Mouse (Mus musculus): ENCODE measurements around the gene Tmem135. TPM values are rescaled to one million over a fixed set of nuclear protein-coding genes. Genes with fewer than 3 reads are reported as not detected.
A peak's percentile ranks its signal among the peaks of the same experiment; 100 is the strongest.

Gene Tmem135
- polyA plus RNA-seq, 1 experiment: 53.6 TPM

DNA sequence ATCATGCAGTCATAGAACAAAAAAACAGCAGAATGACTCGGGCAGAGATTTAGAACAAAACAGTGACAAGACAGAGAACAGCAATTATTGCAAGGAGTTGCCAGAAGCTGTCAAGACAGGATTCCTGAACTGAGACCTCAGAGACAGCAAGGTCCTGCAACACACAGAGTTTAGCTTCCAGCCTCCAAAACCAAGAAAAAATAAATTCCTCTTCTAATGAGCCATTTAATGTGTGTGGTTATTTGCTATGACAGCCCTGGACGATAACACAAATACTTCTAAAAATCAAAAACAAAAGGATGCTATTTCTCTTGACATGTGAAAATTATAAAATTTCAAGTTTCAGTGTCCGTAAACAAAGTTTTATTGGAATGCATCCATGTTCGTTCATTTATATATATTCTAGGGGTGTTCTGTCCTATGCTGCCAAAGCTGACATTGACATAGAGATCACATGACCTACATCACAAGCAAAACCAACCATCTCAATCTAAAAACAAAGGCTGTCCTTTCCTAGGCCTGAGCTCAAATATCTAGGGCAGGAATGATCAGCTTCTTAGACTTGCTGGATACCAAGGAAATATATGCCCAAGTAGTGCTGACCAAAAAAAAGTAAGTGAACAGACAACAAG, 146.0 kb downstream of the Tmem135 start:
- TF ChIP-seq CTCF (conservative IDR thresholded peaks at IDR 0.05; ENCODE audit: insufficient read depth, insufficient read length, low read depth, low read length) (no peak), POLR2A (IDR thresholded peaks at IDR 0.05; ENCODE audit: low read depth, low read length) (no peak)
- no peaks in the 10 kb centered on the region for H3K4me1 ChIP-seq (ENCODE audit: control insufficient read depth, insufficient read depth, low read length)
- no peak overlapping the region for H3K27ac ChIP-seq (ENCODE audit: insufficient read depth, low read depth, low read length)
- no peak overlapping the region for H3K4me3 ChIP-seq (ENCODE audit: insufficient read depth, low read depth, low read length)
- no peaks in the 10 kb centered on the region for H3K27me3 ChIP-seq (replicated peaks; ENCODE audit: control insufficient read depth, insufficient read depth, low read length)
- 58% methylated on average over 4 of the region's 4 CpGs for WGBS
- no peaks in the 10 kb centered on the region for H3K36me3 ChIP-seq (ENCODE audit: control insufficient read depth, insufficient read depth, low read length)
- DNase-seq: no peak

DNA sequence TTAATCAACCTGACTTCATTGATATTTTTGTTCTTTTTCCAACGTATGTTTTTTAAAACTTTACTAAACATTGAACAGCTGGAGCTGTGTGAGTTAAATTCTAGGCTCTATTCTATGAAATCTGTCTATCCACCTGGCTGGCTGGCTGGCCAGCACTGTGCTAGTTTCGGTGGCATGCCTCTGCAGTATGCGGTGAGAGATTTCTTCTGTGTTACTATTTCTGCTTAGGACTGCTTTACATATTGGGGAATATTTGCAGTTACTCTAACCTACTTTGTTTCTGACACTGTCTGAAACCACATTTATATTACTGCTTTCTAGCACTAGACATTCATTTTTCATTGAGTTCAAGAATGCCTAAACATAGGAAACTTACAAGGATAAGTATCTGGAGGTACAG, 150.2 kb downstream of the Tmem135 start:
- Histone ChIP-seq H3K27me3 (replicated peaks; ENCODE audit: control insufficient read depth, insufficient read depth, low read length) (no peaks in the 10 kb centered on the region), H3K4me1 (ENCODE audit: control insufficient read depth, insufficient read depth, low read length) (no peaks in the 10 kb centered on the region), H3K27ac (ENCODE audit: insufficient read depth, low read depth, low read length) (no peak overlapping the region), H3K36me3 (ENCODE audit: control insufficient read depth, insufficient read depth, low read length) (no peaks in the 10 kb centered on the region), H3K4me3 (ENCODE audit: insufficient read depth, low read depth, low read length) (no peak overlapping the region)
- TF ChIP-seq CTCF (conservative IDR thresholded peaks at IDR 0.05; ENCODE audit: insufficient read depth, insufficient read length, low read depth, low read length): no peak
- TF ChIP-seq POLR2A (IDR thresholded peaks at IDR 0.05; ENCODE audit: low read depth, low read length): no peak
- no peak for DNase-seq
- 75% methylated on average over 3 of the region's 3 CpGs for WGBS

- TF ChIP-seq POLR2A (IDR thresholded peaks at IDR 0.05; ENCODE audit: low read depth, low read length) (no peak), CTCF (conservative IDR thresholded peaks at IDR 0.05; ENCODE audit: insufficient read depth, insufficient read length, low read depth, low read length) (no peak)
These were observed 150.7 kb downstream of the Tmem135 start for GRCm38 (mm10) chr7:89253317-89253716.

DNA sequence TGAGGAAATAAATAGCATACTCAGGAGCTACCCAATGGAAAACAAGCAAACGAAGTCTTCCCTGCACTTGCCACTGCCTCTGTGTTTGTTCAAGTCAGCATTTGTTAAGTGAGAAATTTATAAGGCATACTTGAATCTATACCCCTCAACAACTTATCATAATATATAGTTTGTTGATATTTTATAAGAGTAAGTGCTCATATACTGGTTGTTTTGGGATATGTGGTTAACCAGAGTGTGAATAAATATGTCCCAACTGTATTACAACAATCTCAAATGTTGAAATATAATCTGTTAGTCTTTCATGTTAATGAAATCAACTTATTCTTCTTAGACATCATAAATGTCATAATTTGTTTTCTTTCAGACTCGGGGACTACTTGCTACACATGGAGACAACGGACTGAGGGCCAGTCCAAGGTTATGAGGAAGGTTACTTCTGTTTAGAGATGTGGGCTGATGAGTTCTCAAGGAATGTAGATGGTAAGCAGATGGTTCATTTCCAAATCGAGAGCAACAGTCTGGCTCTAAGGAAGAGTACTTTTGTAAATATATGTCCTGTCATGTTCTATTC, 152.1 kb downstream of the Tmem135 start:
- Histone ChIP-seq H3K4me1 (ENCODE audit: control insufficient read depth, insufficient read depth, low read length) (no peaks in the 10 kb centered on the region; the same call in 1 of the 2 replicates), H3K27ac (ENCODE audit: insufficient read depth, low read depth, low read length) (no peak overlapping the region), H3K27me3 (replicated peaks; ENCODE audit: control insufficient read depth, insufficient read depth, low read length) (no peaks in the 10 kb centered on the region), H3K4me3 (ENCODE audit: insufficient read depth, low read depth, low read length) (no peak overlapping the region), H3K36me3 (ENCODE audit: control insufficient read depth, insufficient read depth, low read length) (no peaks in the 10 kb centered on the region)
- WGBS: 68% methylated on average over 4 of the region's 4 CpGs
- TF ChIP-seq CTCF (conservative IDR thresholded peaks at IDR 0.05; ENCODE audit: insufficient read depth, insufficient read length, low read depth, low read length): no peak
- DNase-seq: no peak

More at GRCm38 (mm10) chr7:89253317-89253716, 150.7 kb downstream of the Tmem135 start:
- Histone ChIP-seq H3K27ac (ENCODE audit: insufficient read depth, low read depth, low read length) (no peak overlapping the region), H3K4me3 (ENCODE audit: insufficient read depth, low read depth, low read length) (no peak overlapping the region), H3K4me1 (ENCODE audit: control insufficient read depth, insufficient read depth, low read length) (no peaks in the 10 kb centered on the region; the same call in 1 of the 2 replicates), H3K27me3 (replicated peaks; ENCODE audit: control insufficient read depth, insufficient read depth, low read length) (no peaks in the 10 kb centered on the region), H3K36me3 (ENCODE audit: control insufficient read depth, insufficient read depth, low read length) (no peaks in the 10 kb centered on the region)
- no peak for DNase-seq
- 74% methylated on average over 2 of the region's 2 CpGs for WGBS

DNA sequence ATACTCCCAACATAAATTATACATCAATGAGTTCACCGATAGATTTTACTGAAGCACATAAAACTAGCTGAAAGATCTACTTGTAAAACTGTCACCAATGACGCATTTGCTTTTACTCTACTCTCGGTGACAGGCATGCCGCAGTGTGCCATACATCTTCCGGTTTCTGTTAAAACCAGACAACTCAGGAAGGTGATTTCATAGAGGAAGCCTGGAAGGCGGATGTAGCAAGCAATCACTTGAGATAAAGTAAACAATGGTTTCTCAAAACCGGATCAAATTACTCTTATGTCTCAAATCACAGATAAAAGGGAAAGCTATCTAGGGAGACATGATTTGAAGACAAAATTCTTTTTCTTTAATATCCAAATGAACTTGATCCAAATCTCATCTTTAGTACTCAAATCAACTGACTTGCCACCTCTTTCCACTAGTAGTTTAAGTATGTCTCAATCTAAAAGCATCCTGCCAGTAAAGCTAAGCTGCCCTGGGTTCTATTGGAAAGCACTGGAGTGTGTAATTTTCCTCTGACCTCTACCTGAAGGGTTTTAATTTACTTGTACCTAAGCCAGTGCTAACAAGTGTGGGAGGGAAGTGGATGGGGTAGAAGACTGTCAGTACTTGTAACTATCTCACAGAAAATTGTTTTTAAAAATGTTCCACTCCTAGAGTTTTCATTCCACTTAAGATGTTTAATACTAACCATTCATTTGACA, 155.7 kb downstream of the Tmem135 start:
- no peak overlapping the region for H3K27ac ChIP-seq (ENCODE audit: insufficient read depth, low read depth, low read length)
- H3K4me1 ChIP-seq (ENCODE audit: control insufficient read depth, insufficient read depth, low read length): no peaks in the 10 kb centered on the region; the same call in 1 of the 2 replicates
- H3K4me3 ChIP-seq (ENCODE audit: insufficient read depth, low read depth, low read length): no peak overlapping the region
- H3K36me3 ChIP-seq (ENCODE audit: control insufficient read depth, insufficient read depth, low read length): no peaks in the 10 kb centered on the region
- WGBS: 33% methylated on average over 7 of the region's 7 CpGs
- no peak for TF ChIP-seq CTCF (conservative IDR thresholded peaks at IDR 0.05; ENCODE audit: insufficient read depth, insufficient read length, low read depth, low read length)
- peak; percentile 45 for DNase-seq
- H3K27me3 ChIP-seq (replicated peaks; ENCODE audit: control insufficient read depth, insufficient read depth, low read length): no peaks in the 10 kb centered on the region

DNA sequence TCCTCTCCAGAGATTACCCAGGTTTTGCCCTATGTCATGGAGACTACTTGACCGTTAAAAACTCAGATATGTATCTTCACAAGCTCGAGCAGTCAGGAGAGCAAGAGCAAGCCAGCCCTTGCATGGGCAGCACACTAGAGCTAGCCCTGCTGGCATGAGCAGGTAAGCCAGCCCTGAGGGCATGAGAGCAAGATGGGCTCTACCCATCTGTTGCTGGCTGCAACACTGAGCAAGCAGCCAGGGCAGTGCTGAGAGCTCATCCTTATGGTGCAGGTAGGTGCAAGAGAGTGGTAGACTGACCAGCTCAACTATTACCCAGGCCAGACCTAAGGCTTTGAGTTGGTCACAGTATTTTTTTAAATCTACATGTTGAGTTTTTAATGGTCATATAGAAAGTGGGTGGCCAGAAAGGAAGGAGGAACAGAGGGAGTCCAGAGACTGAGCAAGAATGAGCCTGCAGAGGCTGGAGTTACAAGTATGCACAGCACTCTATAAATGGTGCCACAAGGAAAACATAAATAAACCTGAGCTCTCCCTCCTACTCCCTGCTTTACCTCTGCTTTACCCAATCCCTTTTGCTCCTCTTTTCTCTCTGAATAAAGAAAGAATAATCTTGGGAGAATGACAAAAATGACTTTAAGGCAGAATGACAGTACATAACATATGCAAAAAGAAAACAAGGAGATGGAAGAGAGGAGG, 156.9 kb downstream of the Tmem135 start:
- H3K36me3 ChIP-seq (ENCODE audit: control insufficient read depth, insufficient read depth, low read length): no peaks in the 10 kb centered on the region
- H3K4me1 ChIP-seq (ENCODE audit: control insufficient read depth, insufficient read depth, low read length): no peaks in the 10 kb centered on the region; the same call in 1 of the 2 replicates
- 90% methylated on average over 2 of the region's 2 CpGs for WGBS
- no peak for TF ChIP-seq CTCF (conservative IDR thresholded peaks at IDR 0.05; ENCODE audit: insufficient read depth, insufficient read length, low read depth, low read length)
- TF ChIP-seq POLR2A (IDR thresholded peaks at IDR 0.05; ENCODE audit: low read depth, low read length): no peak
- H3K27me3 ChIP-seq (replicated peaks; ENCODE audit: control insufficient read depth, insufficient read depth, low read length): no peaks in the 10 kb centered on the region
- no peak overlapping the region for H3K27ac ChIP-seq (ENCODE audit: insufficient read depth, low read depth, low read length)
- no peak for DNase-seq
- H3K4me3 ChIP-seq (ENCODE audit: insufficient read depth, low read depth, low read length): no peak overlapping the region

DNA sequence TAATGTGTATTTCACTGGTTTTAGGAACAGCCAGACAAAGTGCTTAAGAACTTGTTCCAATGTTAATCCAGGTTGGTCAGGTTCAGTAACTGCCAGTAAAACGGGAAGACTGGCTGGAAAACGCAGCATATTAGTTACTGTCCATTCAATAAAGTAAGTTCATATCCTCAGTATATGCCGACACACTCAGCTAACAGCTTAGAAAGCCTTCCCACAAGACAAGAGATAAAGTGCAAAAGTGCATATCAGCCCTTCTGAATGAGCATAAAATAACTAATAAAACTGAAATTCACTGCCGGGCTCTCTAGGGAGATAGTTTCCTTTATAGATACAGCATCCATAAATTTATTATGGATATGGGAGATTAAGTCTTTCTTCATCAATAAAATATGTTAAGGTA, 161.5 kb downstream of the Tmem135 start:
- WGBS: 82% methylated on average over 4 of the region's 4 CpGs
- DNase-seq: no peak
- H3K27me3 ChIP-seq (replicated peaks; ENCODE audit: control insufficient read depth, insufficient read depth, low read length): no peaks in the 10 kb centered on the region
- no peak overlapping the region for H3K4me3 ChIP-seq (ENCODE audit: insufficient read depth, low read depth, low read length)
- H3K4me1 ChIP-seq (ENCODE audit: control insufficient read depth, insufficient read depth, low read length): no peaks in the 10 kb centered on the region; the same call in 1 of the 2 replicates
- H3K27ac ChIP-seq (ENCODE audit: insufficient read depth, low read depth, low read length): no peak overlapping the region
- no peak for TF ChIP-seq CTCF (conservative IDR thresholded peaks at IDR 0.05; ENCODE audit: insufficient read depth, insufficient read length, low read depth, low read length)
- no peak for TF ChIP-seq POLR2A (IDR thresholded peaks at IDR 0.05; ENCODE audit: low read depth, low read length)
- no peaks in the 10 kb centered on the region for H3K36me3 ChIP-seq (ENCODE audit: control insufficient read depth, insufficient read depth, low read length)
